Mouse (Mus musculus): ENCODE measurements at regions not wholly inside any gene's neighbourhood (a gene's known extent, or its start where the extent isn't known, plus 50 kb on each side); places are given as distances from the start of the nearest gene placed in this dataset.

DNA sequence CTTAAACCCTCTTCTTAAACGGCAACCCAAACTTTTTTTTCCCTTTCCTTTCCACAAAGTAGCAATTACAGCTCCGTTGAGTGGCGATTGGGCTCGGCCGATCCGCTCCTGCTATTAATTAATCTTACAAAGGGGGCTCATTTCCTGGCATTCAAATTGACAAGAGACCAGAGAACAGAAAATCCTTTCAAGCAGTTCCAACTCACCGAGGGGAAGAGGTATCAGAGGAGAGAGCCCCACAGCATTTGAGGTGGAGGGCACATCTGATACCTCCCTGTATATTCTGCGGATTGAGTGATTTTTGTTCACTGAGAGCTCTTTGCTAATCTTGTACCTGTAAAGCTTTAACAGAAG, 469.8 kb downstream of the Tmem182 start:
- under 1% methylated on average over 8 of the region's 8 CpGs for WGBS
- peak overlapping the region; percentile 51 for H3K4me2 ChIP-seq (replicated peaks)
- H3K9me3 ChIP-seq = 0 out of 2 replicates have a peak, but pooled peaks cover 1% of the 10 kb centered on the region
- 0 out of 2 replicates have a peak overlapping the region, but pooled peaks have one; percentile 44 for H3K9ac ChIP-seq (replicated peaks)
- peak overlapping the region; percentile 79 for H3K27ac ChIP-seq
- no peaks in the 10 kb centered on the region for H3K36me3 ChIP-seq
- ATAC-seq = peak; percentile 66
- peaks cover 51% of the 10 kb centered on the region for H3K4me1 ChIP-seq (replicated peaks)
- H3K27me3 ChIP-seq = no peaks in the 10 kb centered on the region
- peak overlapping the region; percentile 20 for H3K4me3 ChIP-seq (replicated peaks)

- H3K9ac ChIP-seq (replicated peaks) = 0 out of 2 replicates have a peak overlapping the region, but pooled peaks have one; percentile 44
- H3K4me1 ChIP-seq (replicated peaks) = peaks cover 47% of the 10 kb centered on the region
- no peaks in the 10 kb centered on the region for H3K36me3 ChIP-seq
- peak overlapping the region; percentile 51 for H3K4me2 ChIP-seq (replicated peaks)
- peak overlapping the region; percentile 20 for H3K4me3 ChIP-seq (replicated peaks)
- H3K9me3 ChIP-seq = 0 out of 2 replicates have a peak, but pooled peaks cover 2% of the 10 kb centered on the region
- 5% methylated on average over 6 of the region's 6 CpGs for WGBS
- no peak for ATAC-seq
- peak overlapping the region; percentile 79 for H3K27ac ChIP-seq
- no peaks in the 10 kb centered on the region for H3K27me3 ChIP-seq
Observed at GRCm38 (mm10) chr1:41275642-41276041, 470.2 kb downstream of the Tmem182 start.

DNA sequence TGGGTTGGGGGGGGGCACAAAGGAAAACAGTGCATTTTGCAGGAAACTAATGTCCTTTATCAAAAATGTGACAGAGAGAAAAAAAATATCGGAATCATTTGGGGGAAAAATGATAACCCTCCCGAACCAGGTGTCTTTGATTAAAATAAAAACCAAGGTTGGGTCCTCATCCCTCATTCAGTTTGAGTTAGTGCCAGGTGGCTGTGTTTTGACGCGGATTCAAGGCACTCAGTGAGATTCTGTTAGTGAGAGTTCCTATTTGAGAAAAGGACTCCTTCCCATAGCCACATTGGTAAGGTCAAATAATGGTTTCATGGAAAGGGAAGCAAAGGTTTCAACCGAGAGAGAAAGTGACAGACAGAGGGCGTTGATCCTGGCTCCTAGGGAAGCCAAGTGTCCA, 470.9 kb downstream of the Tmem182 start:
- Histone ChIP-seq H3K4me2 (replicated peaks) (no peak overlapping the region), H3K27ac (no peak overlapping the region), H3K4me3 (replicated peaks) (no peak overlapping the region), H3K9ac (replicated peaks) (no peak overlapping the region), H3K4me1 (replicated peaks) (peaks cover 41% of the 10 kb centered on the region), H3K36me3 (no peaks in the 10 kb centered on the region), H3K9me3 (0 out of 2 replicates have a peak, but pooled peaks cover 2% of the 10 kb centered on the region), H3K27me3 (no peaks in the 10 kb centered on the region)
- 36% methylated on average over 6 of the region's 6 CpGs for WGBS
- ATAC-seq = no peak

DNA sequence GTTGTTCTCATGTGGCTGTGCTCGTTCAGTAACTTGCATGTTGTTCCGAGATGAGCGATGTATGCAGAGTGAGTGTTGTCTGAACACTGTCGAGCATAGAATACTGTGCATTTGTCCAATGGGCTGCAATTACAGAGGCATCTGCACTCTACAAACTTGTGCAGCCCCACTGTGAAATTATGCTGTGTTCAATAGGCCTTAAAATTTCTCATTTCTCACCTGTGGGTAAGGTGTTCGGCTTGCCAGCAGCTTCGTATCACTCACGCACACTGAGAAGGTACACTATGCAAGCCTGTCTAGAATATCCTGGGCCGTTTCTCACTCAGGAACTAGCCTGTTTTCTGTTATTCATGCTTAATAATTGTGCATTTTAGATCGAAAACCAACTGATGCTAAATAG, 479.8 kb downstream of the Tmem182 start:
- H3K27ac ChIP-seq = no peak overlapping the region
- no peak for ATAC-seq
- H3K9me3 ChIP-seq = 0 out of 2 replicates have a peak, but pooled peaks cover 1% of the 10 kb centered on the region
- H3K4me3 ChIP-seq (replicated peaks) = no peak overlapping the region
- H3K4me2 ChIP-seq (replicated peaks) = no peak overlapping the region
- no peaks in the 10 kb centered on the region for H3K27me3 ChIP-seq
- 89% methylated on average over 9 of the region's 9 CpGs for WGBS
- H3K9ac ChIP-seq (replicated peaks) = no peak overlapping the region
- no peaks in the 10 kb centered on the region for H3K4me1 ChIP-seq (replicated peaks)
- H3K36me3 ChIP-seq = no peaks in the 10 kb centered on the region

- Histone ChIP-seq H3K9me3 (no peaks in the 10 kb centered on the region), H3K4me3 (replicated peaks) (no peak overlapping the region), H3K4me2 (replicated peaks) (no peak overlapping the region), H3K27me3 (no peaks in the 10 kb centered on the region), H3K36me3 (no peaks in the 10 kb centered on the region), H3K9ac (replicated peaks) (no peak overlapping the region), H3K4me1 (replicated peaks) (no peaks in the 10 kb centered on the region), H3K27ac (no peak overlapping the region)
- ATAC-seq = no peak
- WGBS = 94% methylated on average over 9 of the region's 9 CpGs
Observed at GRCm38 (mm10) chr1:41286221-41286620, 480.8 kb downstream of the Tmem182 start.

DNA sequence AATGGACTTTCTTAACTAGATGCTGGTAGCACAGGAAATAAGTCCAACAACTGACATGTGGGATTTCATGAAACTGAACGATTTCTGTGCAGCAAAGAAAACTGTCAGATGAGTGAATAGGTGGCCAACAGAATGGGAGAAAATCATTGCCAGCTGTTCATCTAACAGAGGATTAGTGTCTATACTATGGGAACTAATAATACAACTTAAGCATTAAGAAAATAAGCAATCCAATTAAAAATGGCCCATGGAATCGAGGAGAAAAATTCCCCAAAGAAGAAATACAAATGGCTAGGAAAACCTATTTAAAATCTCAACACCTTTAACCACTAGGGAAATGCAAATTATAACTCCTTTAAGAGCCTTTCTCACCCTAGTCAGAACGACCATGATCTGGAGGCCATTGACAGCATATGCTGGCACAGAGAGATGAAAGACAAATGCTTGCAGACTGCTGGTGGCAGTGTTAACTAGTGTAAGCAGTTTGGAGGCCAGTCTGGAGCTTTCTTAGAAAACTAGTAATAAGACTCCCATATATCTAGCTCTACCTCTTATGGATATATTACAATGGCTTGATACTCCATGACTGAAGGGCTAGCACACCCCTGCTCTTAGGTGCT, 521.6 kb downstream of the Tmem182 start:
- H3K4me2 ChIP-seq (replicated peaks) = no peak overlapping the region
- H3K9me3 ChIP-seq = no peaks in the 10 kb centered on the region
- no peak overlapping the region for H3K27ac ChIP-seq
- 0 out of 2 replicates have a peak, but pooled peaks have one; percentile 50 for ATAC-seq
- H3K36me3 ChIP-seq = no peaks in the 10 kb centered on the region
- 15% methylated on average over 3 of the region's 3 CpGs for WGBS
- 0 out of 2 replicates have a peak, but pooled peaks cover 3% of the 10 kb centered on the region for H3K4me1 ChIP-seq (replicated peaks)
- H3K27me3 ChIP-seq = no peaks in the 10 kb centered on the region
- H3K9ac ChIP-seq (replicated peaks) = no peak overlapping the region
- no peak overlapping the region for H3K4me3 ChIP-seq (replicated peaks)

- Histone ChIP-seq H3K4me2 (replicated peaks) (peak overlapping the region; percentile 36), H3K27ac (no peak overlapping the region)
- 41% methylated on average over 16 of the region's 16 CpGs for WGBS
Observed at GRCm38 (mm10) chr1:41349798-41350758, 544.7 kb downstream of the Tmem182 start.

DNA sequence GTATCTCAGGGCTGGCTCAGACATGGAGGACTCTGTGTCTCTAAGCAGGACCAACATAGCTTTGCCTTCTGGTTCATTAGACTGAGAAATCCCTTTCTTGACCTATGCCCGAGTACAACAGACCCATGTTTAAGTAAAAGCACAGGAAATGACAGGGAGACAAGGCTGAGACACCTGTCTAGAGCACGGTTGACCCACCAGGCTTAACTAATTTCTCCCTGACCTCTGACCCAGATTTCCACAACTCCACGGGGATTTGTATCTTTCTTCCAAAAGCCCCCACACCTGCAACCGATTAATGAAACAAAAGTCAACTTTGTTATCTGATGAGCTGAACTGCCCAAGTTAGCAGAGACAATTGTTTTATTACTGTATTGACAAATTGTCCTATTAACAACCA, 553.7 kb downstream of the Tmem182 start:
- H3K9me3 ChIP-seq = no peaks in the 10 kb centered on the region
- H3K4me1 ChIP-seq (replicated peaks) = no peaks in the 10 kb centered on the region
- H3K27ac ChIP-seq = no peak overlapping the region
- ATAC-seq = no peak
- 17% methylated on average over 4 of the region's 4 CpGs for WGBS
- H3K9ac ChIP-seq (replicated peaks) = no peak overlapping the region
- no peak overlapping the region for H3K4me3 ChIP-seq (replicated peaks)
- no peaks in the 10 kb centered on the region for H3K27me3 ChIP-seq
- H3K36me3 ChIP-seq = no peaks in the 10 kb centered on the region
- H3K4me2 ChIP-seq (replicated peaks) = no peak overlapping the region

More at GRCm38 (mm10) chr1:41349798-41350758, 544.7 kb downstream of the Tmem182 start:
- no peaks in the 10 kb centered on the region for H3K27me3 ChIP-seq
- no peak overlapping the region for H3K4me3 ChIP-seq (replicated peaks)
- H3K36me3 ChIP-seq = no peaks in the 10 kb centered on the region
- ATAC-seq = 0 out of 2 replicates have a peak, but pooled peaks have one; percentile 55
- H3K9ac ChIP-seq (replicated peaks) = no peak overlapping the region
- H3K4me1 ChIP-seq (replicated peaks) = peaks cover 8% of the 10 kb centered on the region; the same call in 1 of the 2 replicates
- H3K9me3 ChIP-seq = no peaks in the 10 kb centered on the region

DNA sequence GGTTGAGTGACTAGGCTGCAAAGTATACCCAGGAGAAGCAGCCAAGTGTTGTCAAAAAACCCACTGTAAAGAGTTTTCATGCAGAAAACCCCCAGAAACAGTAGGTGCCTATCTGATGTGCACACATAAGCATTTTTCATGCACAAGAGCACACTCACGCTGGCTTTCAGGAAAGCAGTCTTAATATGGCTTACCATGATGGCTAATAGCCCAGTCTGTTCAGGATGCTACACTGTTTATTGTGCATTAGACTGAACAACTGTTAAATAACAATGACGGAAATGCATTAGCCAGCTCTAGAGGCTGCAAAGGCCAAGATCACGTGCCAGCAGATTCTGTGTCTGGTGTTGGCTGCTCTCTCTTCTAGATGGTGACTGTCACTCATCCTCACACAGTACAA, 556.1 kb downstream of the Tmem182 start:
- no peaks in the 10 kb centered on the region for H3K36me3 ChIP-seq
- no peaks in the 10 kb centered on the region for H3K9me3 ChIP-seq
- ATAC-seq = no peak
- WGBS = 63% methylated on average over 3 of the region's 3 CpGs
- no peak overlapping the region for H3K9ac ChIP-seq (replicated peaks)
- H3K27ac ChIP-seq = no peak overlapping the region
- no peak overlapping the region for H3K4me3 ChIP-seq (replicated peaks)
- no peak overlapping the region for H3K4me2 ChIP-seq (replicated peaks)
- H3K4me1 ChIP-seq (replicated peaks) = no peaks in the 10 kb centered on the region
- no peaks in the 10 kb centered on the region for H3K27me3 ChIP-seq

GRCm38 (mm10) chr1:41380013-41380412, 574.6 kb downstream of the Tmem182 start:
- Histone ChIP-seq H3K27me3 (no peaks in the 10 kb centered on the region), H3K9me3 (no peaks in the 10 kb centered on the region), H3K4me1 (replicated peaks) (peaks cover 20% of the 10 kb centered on the region), H3K36me3 (no peaks in the 10 kb centered on the region), H3K27ac (0 out of 2 replicates have a peak overlapping the region, but pooled peaks have one; percentile 1), H3K9ac (replicated peaks) (no peak overlapping the region), H3K4me3 (replicated peaks) (no peak overlapping the region), H3K4me2 (replicated peaks) (no peak overlapping the region)
- peak; percentile 58; the same call in 1 of the 2 replicates for ATAC-seq
- 66% methylated on average over 4 of the region's 4 CpGs for WGBS

GRCm38 (mm10) chr1:41381487-41381886, 576.1 kb downstream of the Tmem182 start:
- no peak for ATAC-seq
- H3K4me1 ChIP-seq (replicated peaks) = peaks cover 20% of the 10 kb centered on the region

GRCm38 (mm10) chr1:41384731-41385130, 579.3 kb downstream of the Tmem182 start:
- Histone ChIP-seq H3K9ac (replicated peaks) (no peak overlapping the region), H3K4me3 (replicated peaks) (no peak overlapping the region), H3K4me1 (replicated peaks) (peaks cover 34% of the 10 kb centered on the region), H3K27ac (no peak overlapping the region), H3K36me3 (no peaks in the 10 kb centered on the region), H3K27me3 (no peaks in the 10 kb centered on the region), H3K4me2 (replicated peaks) (no peak overlapping the region), H3K9me3 (no peaks in the 10 kb centered on the region)
- ATAC-seq = no peak
- WGBS = 5% methylated on average over 1 of the region's 1 CpGs

More at GRCm38 (mm10) chr1:41381487-41381886, 576.1 kb downstream of the Tmem182 start:
- H3K36me3 ChIP-seq = no peaks in the 10 kb centered on the region
- 79% methylated on average over 7 of the region's 7 CpGs for WGBS
- H3K27ac ChIP-seq = no peak overlapping the region
- no peaks in the 10 kb centered on the region for H3K9me3 ChIP-seq
- no peak overlapping the region for H3K4me3 ChIP-seq (replicated peaks)
- H3K4me2 ChIP-seq (replicated peaks) = no peak overlapping the region
- H3K27me3 ChIP-seq = no peaks in the 10 kb centered on the region
- H3K9ac ChIP-seq (replicated peaks) = no peak overlapping the region
